Mouse (Mus musculus) adrenal gland, postnatal 14 days (tissue): Measurements from ENCODE around the gene Ptprd. TPM values are rescaled to one million over a fixed set of nuclear protein-coding genes. Genes with fewer than 3 reads are reported as not detected.

ENCODE experiments used
- DNase-seq: peaks from one replicate; pipeline ENCODE4 v3.0.0; 2021; ENCODE audit warnings: mixed read lengths
- total RNA-seq: library from RNA; stranded (reverse); gene quantifications from 2 replicates; pipeline ENCODE4 v1.2.3, GENCODE M21; 2021

The Ptprd gene
- total RNA-seq, 1 experiment from 2014 or later, result 101 TPM

DNA sequence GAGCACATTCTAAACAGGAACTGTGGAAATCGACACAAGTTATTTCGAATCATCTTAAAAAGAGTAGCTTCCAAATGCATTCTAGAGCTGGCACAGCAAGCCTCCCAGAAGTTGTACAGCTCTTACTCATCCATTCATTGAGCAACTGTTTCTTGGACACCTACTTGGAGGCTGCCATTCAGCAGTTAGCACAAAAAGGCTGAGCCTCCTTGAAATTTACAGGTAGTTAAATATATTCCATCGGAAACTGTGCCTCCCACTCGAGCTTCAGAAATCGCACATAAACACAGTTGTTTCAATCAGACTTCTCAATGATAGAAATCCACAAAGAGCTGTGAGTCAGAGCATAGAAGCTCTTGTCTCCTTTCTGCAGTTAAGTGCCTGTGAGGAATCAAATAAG is 1825.9 kb downstream of the Ptprd start:
- no peak for DNase-seq

DNA sequence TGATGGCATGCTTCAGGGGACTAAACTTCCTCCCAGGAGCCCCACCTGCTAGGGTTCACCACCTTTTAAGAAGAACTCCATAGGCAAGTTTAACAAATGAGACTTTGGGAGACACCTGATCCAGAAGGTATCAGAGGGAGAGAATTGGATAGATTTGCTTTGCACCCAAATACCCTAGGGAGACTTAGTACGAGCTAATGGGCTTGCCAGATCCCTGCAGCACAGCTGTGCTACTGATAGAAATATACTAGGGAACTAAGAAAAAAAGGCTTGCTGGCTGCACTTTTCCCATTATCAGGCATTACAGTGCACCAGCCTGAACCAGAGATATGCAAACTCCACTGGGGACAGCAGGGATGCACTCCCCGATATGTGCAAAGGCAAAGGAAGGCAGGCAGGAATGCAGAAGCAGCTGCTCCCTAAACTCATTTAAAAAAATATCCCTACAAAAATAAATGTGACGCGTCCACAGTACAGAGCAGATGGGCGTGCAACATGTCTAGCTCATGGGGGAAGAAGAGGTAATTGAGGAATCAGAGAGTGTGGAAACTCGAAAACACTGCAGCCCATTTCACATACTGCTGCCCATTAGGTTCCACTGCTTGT is 1831.3 kb downstream of the Ptprd start:
- no peak for DNase-seq

DNA sequence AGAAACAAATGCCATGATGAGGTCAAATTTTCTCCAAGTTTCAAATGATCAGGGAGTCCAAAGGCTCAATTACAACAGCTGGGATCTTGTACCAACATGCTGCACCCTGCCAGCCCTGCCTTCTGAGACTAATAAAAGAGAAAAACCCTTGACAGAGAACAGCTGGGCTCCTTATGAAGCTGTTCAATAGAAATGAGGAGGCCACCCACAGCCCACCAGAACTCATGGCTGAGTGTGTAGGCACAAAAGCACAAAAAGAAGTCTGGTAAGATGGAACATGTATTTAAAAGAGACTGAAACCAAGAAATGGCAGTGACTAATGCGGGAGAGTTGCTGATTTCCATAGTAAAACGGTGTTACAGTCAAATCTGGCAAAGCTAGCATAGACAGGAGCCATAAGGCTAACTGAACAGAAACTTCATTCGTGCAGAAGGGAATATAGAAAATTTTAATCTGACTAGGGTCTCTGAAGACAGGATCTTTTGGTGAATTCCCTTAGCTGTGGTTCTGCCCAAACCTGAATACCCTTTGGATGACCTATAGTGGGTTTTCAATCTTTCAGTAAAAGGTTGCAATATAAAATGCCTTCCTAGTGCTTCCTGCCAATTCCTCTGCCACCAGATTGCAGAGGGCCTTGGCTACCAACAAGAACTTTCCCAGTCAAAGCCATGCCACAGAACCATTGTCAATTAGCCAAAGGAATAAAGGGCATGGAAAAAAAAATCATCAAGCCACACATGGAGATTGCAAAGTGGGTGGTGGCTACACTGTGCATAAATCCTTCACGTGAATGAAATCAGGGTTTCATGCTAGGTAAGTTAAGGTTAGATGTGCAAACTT is 1841.5 kb downstream of the Ptprd start:
- DNase-seq, result peak; percentile 47

DNA sequence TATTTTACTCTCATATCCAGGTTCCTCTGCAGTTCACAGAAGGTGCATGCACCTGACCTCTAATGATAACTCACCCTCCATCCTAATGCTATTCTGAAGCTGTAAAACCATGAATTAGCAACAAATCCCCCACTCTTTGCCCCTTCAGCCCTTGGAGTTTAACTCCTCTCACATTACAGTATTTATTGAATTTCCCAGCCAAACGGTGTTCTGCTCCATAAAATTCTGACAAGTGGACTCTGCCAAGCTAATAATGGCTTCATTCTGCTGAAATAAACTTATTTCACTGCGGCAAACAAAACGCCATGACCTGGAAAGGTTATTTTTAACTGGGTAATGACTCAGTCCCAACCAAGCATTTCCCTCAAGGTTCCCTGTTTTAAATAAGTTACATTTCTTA is 1842.7 kb downstream of the Ptprd start:
- DNase-seq, result no peak

DNA sequence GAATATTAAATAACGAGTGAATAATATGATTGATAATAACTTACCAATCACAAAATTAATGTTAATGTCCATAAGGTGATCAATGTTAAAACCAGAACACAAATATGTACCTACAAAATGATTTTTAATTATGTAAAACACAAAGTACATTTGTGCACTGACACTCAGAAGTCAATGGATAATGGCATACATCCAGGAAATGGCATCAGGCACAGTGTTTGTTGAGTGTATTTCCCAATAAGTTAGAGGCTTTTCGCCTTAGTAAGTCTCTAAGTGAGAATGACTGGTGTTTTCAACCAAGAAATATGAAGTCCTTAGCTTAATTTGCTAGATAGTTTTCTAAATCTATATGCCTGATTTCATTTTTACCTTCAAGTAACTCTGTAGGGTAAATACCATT is 1843.5 kb downstream of the Ptprd start:
- no peak for DNase-seq

DNA sequence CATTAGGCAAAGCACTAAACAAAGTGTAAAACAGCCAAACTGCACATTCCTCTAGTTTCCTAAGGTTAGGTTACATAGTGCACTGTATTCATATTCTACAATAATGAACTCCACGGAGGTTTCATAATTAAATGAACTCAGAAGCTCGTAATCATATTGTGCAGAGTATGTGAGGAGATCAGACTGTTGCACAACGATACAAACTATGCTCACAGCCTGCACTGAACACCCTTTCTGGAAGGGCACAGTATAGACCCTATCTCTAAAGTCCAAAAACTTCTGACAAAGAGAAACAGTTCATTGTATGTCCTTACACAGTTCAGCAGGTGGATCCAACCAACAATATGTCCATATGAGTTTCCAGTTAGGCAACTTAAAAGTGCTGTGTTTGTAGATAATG is 1844.5 kb downstream of the Ptprd start:
- DNase-seq, result no peak

DNA sequence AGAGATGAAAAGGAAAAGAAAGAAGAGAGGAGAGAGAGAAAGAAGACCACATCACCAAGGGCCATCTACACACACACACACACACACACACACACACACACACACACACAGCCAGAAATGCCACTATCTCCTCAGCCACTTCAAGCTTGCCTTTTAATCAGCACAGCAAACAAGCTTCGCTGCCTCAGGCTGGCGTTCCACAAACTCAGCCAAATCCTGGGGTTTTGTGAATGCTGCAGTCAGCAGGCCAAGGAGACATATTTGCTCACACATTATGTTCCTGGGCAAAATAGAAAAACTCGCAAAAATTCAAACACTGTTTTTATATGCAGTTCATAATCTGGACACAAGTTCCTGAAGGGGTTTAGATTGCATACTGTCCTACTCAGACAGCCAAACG is 1845.9 kb downstream of the Ptprd start:
- DNase-seq, result peak; percentile 27

DNA sequence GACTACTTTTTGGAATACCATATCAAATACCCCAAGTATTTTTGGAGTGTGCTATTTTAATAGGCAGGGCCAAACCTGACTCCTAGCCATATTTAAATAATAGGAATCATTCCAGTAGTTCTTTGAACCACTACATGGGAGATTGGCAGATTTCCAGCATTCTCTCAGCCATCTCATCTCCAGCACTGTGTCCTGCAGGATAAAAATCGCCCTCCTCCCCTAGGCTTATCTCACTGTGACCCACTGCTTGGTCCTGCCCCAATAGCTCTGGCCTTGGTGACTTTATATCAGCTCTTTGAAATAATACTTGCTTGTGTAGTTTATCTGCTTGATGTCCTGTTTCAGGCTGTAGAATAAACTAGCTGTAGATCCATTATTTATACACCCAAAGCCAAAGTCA is 1850.2 kb downstream of the Ptprd start:
- DNase-seq, result peak; percentile 50

DNA sequence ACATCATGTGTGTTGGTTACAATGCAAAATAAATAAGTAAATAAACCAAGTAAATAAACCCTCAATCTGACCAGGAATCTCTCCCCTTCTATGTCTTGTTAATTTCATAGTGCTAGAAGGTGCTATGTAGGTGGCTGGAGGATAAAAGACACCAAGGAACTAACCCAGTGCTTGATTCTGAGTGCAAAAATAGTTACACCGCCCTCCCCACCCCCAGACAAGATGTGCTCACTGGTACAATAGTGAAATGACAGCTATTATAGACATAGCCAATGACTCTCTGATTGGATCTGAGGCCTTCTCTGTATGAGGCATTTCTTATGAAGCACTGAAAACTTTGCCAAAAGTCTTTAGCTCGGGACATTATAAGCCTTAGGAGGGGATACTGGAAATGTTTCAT is 1857.6 kb downstream of the Ptprd start:
- DNase-seq, result no peak

DNA sequence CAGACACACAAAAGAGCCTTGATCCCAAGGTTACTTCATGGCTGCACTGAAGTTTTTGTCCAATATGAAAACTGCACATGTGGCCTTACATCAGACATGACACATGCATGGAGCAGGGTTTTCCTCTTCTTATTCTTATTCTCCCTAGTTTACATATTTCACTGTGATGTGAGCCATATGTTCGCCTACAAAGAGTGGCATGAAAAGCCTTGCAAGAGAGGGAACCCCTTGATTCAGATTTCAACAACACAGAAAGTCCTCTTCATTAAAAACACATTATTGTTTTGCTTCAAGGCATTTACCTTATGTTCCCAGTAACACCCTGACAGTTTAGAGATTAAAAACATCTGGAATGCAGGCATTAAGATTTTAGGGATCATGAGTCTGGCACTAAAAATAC is 1859.3 kb downstream of the Ptprd start:
- no peak for DNase-seq

DNA sequence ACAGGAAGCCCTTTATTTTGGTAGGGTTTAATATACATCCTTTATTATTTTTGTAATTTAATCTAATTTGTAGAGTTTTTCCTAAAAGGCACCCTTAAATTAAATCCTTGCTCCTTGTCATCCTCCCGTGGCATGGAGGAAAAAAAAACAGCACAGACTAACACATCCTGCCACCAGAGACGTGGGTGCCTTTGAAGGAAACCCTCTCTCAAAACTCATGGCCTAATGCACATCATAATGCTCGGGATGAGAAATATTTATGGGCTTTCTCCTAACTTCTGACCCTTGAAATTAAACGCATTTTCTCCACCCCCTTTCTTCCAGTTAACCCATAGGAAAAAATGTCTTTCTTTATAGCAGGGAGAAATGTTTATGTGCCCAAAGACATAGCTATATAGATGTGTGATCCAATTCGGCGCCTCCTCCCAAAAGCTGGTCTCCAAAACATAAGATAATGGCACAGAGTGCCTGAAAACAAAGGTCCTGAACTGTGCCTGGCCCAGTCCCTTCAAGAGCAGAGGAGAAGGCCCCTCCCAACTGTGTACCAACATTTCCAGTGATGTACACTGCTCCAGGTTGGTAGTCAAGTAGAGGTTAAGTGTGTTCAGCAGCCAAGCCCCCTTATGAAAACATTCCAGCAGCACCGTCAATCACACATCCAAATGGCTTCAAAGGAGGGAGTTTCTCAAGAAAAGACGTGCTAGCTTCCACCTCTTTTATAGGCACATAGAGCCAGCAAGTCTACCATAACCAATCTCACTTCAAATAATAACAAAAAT is 1860.4 kb downstream of the Ptprd start:
- no peak for DNase-seq

DNA sequence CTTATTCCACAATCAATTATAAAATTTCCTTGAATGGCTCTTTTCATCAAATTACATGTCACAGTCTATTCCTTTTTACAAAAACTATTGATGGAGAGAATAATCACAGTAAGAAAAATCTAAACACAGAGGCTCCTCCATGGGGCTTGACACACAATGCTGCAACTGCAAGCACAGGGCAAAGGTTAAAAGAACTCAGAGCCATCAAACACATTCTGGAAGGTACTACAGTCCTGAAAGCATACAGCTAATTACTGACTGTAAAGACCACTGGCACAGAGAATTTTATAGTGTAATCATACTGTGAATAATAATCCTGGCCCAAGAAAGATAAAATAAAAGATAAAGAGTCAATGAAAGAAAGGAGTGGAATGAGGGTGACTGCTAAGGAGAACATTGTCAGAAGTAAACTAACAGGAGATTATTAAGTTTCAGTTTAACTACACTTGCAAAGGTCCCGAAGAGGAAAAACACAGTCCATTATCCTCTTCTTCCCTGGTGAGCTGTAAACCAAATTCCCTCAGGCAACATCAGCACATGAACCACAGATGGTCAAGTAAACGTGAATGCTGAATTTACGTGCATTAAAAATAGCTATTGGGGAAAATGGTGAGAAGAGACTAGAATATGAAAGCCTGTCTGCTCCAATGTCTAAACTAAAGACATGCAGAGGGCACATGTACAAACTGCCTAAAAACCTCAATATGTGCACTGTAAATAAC is 1861.4 kb downstream of the Ptprd start:
- no peak for DNase-seq

DNA sequence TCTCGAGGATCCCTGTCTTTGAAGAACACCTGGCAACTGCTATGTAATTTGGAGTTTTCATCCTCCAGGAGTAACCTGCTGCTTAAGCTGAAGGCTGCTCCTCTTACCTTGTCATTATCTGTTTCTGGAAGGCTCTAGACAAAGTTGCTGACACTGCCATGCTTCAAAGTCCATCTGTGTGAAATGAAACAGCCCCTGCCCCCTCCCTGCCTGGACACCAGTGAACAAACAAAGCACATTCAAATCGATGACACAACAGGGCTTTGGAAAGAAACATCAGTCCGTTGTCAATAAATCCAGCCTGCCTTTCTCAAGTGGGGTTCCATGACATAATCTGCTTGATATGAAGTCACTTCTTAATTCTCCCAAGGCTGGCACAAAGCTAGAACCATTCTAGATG is 1867.7 kb downstream of the Ptprd start:
- no peak for DNase-seq

DNA sequence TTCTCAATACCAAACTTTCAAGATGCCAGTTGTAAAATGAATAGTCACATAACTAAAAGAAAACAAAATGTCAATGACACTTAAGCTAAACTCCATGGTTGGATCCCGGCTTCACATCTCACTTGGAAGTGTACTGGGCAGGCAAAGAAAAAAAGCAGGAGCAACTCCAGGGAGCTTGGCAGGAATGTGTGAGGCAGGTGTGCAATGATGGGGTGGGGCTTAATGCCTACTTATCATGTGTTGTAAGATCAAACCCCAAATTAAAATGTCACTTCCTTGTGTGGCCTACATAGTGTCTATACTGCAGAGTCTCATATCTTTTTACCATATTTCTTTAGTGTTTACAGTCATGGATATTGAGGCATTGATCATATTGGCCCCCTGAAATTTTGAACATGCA is 1873.8 kb downstream of the Ptprd start:
- DNase-seq, result no peak

DNA sequence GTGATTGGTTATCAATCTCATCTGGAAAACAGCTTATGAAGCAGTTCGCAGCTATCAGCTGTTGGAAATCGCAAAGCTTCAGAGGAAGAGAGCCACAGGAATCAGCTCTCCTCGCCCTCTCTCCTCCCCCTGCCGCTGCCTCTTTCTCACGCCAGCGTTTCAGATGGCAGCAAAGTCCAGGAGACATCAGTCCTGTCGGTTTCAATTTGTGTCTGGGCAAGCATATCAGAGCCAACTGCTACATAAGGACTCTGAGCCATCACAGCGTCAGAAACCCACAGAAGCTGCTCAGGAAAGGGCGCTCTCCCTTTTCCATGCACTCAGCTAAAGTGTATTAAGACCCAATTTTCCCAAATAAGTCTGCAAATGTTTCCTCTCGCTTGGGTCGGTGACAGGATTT is 1884.4 kb downstream of the Ptprd start:
- peak; percentile 24 for DNase-seq

DNA sequence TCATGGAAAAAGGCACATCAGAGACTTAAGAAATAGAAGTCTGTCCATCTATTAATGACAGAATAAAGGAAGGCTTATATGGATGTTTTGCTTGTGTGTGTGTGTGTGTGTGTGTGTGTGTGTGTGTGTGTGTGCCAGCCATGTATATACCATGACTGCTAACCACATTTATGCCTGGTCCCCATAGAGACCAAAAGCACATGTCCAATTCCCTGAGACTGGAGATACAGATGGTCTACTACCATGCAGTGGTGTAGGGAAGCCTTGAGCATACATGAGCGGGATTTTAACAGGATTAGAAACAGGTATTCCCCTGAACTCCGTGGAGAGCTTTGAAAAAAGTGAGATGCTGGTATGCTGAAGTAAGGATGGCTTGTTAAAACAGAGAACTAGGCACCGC is 1886.1 kb downstream of the Ptprd start:
- no peak for DNase-seq

DNA sequence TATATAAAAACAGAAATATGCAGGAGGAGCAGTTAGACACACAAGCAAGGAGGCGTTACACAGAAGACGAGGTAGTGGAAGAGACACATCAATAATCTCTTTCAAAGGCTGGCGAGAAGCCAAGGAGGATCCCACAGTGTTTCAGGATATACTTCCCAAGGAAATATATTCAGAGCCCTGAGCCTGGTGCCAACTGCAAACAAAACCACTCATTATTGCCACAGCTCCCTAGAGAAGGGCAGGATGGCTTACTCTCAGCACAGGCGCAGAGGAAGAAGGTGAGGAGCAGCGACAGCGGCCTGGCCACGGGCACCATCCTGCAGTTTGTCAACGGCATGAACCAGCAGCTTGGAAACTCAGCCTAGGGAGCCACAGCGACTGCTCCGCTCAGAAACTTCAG is 1886.8 kb downstream of the Ptprd start:
- peak; percentile 17 for DNase-seq

DNA sequence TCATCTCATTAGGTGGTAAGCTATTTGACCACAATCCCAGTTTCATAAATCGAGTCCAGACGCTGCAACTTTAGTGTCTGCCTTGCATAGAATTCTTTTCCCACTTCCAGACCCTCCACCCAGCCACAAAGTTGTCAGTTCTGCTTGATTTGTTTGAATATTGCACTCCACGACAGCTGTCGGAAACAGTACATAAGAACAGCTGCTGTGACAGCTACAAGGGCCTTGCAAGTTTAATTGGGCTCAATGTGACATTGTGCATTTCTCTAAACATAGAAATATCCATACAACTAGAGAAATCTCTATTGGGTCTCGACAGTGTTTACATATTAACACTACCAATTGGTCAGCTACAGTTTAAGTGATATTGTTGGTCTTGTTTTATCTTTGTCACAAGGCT is 1887.3 kb downstream of the Ptprd start:
- no peak for DNase-seq

DNA sequence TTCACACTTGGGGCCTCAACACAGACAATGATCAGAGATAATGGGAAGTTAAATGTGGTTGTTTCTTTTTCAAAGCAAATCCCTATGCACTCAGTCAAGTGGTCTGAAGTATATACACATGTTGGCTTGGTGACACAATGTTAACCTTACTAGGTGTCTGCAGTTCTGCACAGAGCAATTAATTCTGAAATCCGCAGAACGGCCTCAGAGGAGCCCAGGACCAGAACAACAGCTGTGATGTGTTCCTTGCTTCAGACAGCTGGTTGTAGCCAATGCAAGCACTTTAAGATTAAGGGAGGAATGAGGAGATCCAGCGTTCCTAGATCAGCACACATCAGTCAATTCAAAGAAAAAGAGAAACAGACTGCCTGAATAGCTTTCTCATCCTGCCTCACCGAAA is 1891.9 kb downstream of the Ptprd start:
- no peak for DNase-seq

DNA sequence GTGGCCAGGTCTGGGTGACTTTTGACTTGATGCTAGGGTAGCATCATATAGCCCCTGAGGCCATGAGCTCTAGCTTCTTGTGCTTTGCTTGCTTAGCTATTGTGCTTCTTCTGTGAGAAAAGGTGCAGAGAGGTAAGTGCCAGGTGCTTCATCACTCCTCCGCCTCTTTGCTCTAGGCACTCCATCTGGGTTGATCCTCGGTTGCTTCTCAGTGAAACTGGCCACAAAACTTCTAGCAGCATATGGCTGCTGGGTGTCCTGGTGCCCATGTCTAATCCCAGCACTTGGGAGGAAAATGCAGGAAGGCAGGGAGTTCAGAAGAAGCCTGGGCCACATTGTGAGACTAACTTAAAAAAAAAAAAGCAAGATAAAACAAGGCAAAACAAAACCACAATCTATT is 1895.8 kb downstream of the Ptprd start:
- DNase-seq, result no peak

DNA sequence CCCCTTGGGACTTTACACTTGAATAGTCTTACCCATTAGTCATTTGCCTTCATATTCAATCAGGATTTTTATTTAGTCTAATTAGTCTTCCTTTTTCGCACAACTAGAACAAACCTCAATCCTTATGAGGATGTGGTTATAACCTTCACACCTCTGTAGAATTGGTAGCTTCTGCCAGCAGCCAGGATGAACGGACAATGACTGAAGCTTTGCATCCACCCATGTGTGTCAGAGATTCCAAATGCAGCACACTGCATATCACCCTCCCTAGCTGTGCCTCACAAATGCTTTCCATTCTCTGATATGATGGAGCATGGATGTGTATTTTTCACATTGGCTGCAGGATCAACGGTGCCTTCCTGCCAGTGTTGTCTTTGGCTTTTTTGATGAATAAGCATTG is 1898.0 kb downstream of the Ptprd start:
- no peak for DNase-seq

DNA sequence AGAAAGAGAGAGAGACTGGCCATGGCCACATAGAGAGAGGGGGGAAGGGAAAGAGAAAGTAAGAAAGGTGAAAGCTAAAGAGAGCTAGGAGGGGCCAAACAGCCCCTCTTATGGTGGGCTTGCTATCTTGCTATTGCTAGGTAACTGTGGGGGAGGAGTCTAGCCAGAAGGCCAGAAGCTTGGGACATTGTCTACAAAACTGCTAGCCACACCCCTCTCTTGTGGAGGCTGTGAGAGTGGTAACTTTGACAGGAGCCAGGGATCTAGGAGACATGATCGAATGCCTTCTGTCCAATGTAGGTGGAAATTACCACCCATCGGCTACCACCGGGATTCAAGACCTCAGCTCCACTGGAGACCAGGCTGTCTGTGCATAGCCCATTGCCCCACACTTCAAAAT is 1899.2 kb downstream of the Ptprd start:
- no peak for DNase-seq

DNA sequence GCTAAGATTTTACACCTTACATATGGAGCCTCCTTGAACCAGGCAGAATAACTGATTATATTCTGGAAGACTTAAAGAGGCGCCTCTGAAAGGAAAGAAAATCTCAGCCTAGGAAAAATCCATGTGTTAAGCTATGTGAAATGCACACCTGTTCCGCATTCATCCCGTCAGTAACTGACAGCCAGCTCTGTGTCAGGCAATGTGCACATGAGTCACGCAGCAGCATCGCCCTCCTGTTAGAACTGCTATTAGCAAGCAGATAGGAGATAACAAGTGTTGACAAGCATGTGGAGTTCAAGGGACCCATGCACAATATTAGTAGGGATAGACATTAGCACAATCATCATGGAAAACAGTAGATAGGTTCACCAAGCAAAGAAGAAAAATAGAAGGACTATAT is 1905.8 kb downstream of the Ptprd start:
- DNase-seq, result no peak
